Mouse (Mus musculus) ovary, adult 18-20 months (tissue): Measurements from ENCODE around the gene Ms4a6c.
"Not testable (repeated sequence)": the region's sequence is repeated elsewhere in the genome, so short reads cannot be mapped to it uniquely, and the experiment has no call there.

Experiments used
- DNase-seq: peaks from one replicate; pipeline ENCODE4 v3.0.0; 2022; ENCODE audit warnings: low spot score, mixed read lengths

Gene Ms4a6c

DNA sequence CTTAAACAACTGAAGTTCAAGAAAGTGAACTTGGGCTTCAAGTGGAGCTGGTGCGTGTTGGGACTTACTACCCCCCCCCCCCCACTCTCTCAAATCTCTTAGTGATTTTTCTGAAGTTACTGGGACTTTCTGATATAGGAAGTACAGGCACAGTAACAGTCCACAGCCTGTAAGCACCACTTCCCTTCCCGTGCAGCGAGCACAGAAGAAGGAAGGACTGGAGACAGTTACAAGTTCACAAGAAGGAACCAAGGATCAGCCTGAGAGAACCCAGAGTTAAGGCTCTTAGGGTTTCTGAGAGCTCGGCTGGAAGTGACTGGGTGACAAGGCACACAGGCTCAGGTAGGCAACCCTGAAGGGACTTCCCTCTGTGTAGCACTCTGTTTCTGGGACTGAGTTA is at the start of gene Ms4a6c:
Gene Ms4a6c, plus strand, starts transcription at position 152 of the 400 bp plus-strand sequence.
- not testable (repeated sequence) for DNase-seq

- not testable (repeated sequence) for DNase-seq
Measured at GRCm38 (mm10) chr19:11431209-11431608, 38.0 kb upstream of the Ms4a6c start.

DNA sequence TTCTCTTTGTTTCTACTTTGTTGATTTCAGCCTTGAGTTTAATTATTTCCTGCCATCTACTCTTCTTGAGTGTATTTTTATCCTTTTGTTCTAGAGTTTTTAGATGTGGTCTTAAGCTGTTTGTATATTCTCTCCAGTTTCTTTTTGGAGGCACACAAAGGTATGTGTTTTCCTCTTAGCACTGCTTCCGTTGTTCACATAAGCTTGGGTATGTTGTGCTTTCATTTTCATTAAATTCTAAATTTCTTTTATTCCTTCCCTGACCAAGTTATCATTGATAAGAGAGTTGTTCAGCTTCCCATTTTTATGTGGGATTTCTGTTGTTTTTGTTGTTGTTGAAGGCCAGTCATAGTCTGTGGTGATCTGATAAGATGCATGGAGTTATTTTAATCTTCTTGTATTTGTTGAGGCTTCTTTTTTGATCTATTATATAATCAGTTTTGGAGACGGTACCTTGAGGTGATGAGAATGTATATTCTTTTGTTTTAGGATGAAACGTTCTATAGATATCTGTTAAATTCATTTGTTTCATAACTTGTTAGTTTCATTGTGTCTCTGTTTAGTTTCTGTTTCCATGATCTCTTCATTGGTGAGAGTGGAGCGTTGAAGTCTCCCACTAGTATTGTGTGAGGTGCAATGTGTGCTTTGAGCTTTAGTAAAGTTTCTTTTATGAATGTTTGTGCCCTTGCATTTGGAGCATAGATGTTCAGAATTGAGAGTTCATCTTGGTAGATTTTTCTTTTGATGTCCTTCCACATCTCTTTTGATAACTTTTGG is 33.9 kb upstream of the Ms4a6c start:
- DNase-seq, result no peak

DNA sequence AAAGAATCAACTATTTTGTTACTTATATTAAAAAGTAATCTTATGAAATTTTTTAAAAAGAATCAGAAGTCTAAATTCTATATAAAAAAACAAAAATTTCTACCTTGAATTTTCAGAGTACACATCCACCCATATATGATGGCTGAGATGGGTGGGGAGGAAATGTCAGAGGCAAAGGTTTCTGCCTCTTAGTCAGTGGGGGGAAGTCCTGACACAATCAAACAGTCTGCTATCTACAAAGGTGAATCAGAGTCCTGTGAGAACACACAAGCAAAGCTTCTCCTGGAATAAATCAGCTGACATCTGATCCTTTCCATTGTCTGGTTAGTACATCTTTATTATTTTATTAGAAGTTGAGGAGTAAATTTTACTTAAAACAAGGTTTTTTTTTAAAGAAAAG is 25.8 kb upstream of the Ms4a6c start, which contains the start of gene Ms4a4b:
Gene Ms4a4b, plus strand, starts transcription at position 216 of the 400 bp plus-strand sequence.
- DNase-seq, result no peak

DNA sequence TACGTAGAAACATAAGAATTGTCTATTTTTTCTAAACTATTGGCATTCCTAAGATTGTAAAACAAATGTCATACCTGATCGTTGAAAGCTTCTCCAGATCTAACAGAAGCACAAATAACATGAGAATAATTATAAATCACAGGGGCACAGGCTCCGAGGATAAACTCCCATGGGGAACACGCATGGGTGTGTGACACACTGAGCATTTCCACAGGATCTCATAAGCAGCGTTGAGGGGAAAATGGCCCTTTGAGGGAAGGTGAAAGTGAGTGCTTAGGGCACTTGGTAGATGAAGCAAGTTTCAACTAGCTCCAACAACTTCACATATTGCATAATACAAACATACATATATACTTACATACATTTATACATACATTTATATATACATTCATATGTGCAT is 25.2 kb upstream of the Ms4a6c start:
- no peak for DNase-seq

GRCm38 (mm10) chr19:11447238-11447637 is 21.9 kb upstream of the Ms4a6c start:
- no peak for DNase-seq

DNA sequence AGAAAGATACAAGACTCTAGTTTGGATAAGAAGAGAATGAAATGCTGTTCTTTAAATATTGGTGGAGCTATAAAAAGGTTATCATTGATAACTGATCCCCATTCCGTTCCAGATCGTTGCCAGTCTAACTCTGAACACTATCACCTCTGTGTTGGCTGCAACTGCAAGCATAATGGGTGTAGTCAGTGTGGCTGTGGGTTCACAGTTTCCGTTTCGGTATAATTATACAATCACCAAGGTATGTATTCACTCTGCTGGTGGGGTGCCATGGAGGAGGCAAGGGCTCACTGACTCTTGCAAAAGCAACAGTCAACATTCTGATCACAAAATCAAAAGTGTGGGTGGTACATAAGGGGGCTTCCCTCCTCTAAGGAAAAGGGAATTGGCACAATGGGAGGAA is 10.1 kb upstream of the Ms4a6c start:
- DNase-seq, result not testable (repeated sequence)

- DNase-seq, result not testable (repeated sequence)
Measured at GRCm38 (mm10) chr19:11464795-11465194, 4.4 kb upstream of the Ms4a6c start.

DNA sequence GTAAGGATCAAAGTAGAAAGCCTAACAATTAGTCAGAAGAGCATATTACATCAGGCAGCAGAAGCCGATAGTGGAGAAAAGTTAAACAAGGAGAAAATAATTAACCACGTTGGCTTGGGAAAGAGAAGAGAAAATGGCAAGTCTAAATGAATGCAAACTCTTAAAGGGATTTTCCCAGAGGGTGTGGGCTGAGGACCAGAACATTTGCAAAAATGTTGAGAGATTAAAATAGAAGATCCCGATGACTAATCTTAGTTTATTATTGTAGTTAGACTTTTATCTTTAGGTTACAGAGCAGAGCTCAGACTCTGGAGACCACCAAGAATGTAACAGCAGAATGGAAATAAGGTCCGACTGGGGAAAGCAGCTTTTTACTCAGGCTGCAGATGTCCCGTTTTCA is 2.7 kb upstream of the Ms4a6c start:
- no peak for DNase-seq

DNA sequence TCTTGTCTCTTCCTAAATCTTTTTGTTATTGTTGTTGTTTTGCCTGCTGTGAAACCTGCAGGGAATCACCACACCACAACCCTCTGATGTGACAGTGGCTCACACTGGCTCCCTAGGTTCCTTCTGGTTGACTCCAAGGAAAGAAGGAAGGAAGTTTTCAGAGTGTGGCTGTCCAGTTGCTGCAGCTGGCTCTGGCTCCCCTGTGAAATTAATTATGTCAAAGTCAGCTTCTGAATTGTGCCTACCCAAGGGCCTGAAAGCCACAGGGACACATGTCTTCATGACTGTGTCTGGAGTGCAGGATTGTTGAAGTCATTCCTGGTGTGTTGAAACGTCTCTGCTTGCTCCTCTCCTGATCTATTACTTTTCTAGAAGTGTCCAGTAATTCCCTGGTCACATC is 805 bp upstream of the Ms4a6c start:
- not testable (repeated sequence) for DNase-seq

- no peak for DNase-seq
Measured at GRCm38 (mm10) chr19:11479714-11480113, 10.5 kb downstream of the Ms4a6c start.

DNA sequence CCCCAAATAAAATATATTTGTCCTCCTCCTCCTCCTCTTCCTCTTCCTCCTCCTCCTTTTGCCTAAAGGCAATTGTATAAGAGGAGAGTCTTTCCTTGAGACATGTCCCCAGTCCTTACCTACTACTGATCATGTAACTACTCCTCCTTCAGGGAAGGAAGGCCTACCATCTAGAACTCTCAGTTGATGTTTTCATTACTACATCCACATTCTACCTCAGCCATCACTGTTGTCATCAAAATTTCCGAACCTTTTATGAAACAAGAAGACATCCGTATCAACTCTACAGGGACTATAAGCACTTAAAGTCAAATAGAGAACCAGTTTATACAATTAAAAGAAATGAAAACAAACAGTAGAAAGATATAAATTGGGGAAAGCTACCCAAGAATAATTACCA is 13.5 kb downstream of the Ms4a6c start:
- no peak for DNase-seq

GRCm38 (mm10) chr19:11483941-11484340 is 14.8 kb downstream of the Ms4a6c start:
- no peak for DNase-seq

- no peak for DNase-seq
Measured at GRCm38 (mm10) chr19:11484388-11484787, 15.2 kb downstream of the Ms4a6c start.

GRCm38 (mm10) chr19:11485266-11485665 is 16.1 kb downstream of the Ms4a6c start:
- no peak for DNase-seq

GRCm38 (mm10) chr19:11485746-11486145 is 16.6 kb downstream of the Ms4a6c start, which contains the start of gene Gm8369:
Gene Gm8369 (plus strand): TSS chr19:11485938.
- DNase-seq, result no peak

GRCm38 (mm10) chr19:11486599-11486998 is 17.4 kb downstream of the Ms4a6c start:
- no peak for DNase-seq

DNA sequence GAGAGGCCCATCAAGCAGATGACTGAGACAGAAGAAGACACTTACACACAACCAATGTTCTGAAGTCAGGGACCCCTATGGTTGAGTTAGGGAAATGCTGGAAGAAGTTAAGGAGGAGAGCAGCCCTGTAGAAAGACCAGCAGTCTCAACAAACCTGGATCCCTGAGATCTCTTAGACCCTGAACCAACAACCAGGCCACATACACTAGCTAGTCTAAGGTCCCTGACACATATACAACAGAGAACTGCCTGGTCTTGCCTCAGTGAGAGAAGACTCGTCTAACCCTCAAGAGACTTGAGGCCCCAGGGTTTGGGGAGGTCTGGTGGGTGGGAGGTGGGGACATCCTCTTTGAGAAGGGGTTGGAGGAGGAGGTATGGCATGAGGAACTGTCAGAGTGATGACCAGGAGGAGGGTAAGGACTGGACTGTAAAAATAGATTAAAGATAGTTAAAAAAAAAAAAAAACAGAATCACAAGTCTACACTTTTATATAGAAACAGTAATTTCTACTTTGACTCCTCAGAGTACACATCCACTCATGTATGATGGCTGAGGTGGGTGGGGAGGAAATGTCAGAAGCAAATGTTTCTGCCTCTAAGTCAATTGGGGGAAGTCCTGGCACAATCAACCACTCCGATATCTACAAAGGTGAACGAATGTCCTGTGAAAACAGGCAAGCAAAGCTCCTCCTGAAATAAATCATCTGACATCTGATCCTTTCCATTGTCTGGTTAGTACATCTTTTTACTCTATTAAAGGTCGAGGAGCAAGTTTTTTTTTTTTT is 22.4 kb downstream of the Ms4a6c start:
- no peak for DNase-seq

DNA sequence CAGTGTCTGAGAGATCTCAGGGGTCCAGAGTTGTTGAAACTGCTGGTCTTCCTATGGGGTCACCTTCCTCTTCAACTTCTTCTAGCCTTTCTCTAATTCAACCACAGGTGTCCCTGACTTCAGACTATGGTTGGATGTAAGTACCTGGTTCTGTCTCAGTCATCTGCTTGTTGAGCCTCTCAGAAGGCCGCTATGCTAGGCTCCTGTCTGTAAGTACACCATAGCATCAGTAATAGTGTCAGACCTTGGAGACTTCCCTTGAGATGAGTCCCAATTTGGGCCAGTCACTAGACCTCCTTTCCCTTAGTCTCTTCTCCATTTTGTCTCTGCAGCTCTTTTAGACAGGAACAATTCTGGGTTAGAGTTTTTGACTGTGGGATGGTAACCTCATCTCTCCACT is 23.5 kb downstream of the Ms4a6c start:
- DNase-seq, result no peak

DNA sequence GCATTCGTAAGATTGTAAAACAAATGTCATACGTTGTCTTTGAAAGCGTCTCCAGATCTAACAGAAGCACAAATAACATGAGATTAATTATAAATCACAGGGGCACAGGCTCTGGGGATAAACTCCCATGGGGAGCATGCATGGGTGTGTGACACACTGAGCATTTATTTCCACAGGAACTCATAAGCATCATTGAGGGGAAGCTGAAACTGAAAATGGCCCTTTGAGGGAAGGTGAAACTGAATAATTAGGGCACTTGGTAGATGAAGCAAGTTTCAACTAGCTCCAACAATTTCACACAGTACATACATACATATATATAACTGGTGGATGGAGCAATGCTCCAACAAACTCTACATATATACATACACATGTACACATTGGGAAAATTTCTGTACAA is 25.4 kb downstream of the Ms4a6c start:
- DNase-seq, result no peak

DNA sequence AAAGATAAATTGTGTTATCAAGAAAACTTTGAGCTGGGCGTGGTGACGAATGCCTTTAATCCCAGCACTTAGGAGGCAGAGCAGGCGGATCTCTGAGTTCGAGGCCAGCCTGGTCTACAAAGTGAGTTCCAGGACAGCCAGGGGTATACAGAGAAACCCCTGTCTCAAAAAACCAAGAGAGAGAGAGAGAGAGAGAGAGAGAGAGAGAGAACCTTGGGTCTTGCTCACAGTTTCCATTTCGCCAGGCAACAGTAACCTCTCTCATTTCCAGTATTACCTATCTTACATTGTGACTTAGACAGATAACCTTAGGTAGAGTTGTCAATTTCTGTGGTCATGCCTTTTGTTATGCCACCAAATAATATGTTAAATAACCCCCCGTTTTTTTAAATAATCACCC is 27.2 kb downstream of the Ms4a6c start:
- no peak for DNase-seq

- not testable (repeated sequence) for DNase-seq
Measured at GRCm38 (mm10) chr19:11497300-11497699, 28.1 kb downstream of the Ms4a6c start.

DNA sequence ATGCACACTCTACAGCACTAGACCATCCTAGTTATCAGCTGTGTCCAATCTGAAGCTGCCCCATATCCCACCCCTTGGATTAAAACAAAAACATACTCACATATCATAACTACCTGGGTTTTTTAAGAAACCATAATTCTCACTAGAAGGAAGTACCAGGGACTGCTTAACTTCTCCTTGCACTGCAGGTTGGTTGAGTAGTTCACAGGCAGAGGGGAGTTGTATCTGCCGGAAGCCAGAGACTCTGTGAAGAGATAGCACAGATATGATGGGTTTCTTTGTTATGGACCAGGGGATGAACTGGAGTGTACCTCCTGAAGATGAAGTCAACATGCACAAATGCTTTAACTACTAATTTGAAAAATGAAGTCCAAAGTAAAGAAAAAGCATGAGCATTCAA is 31.6 kb downstream of the Ms4a6c start:
- DNase-seq, result no peak
